Comparison of ENCODE assay signal across 16 mouse cellular contexts in the genomic region with DNA sequence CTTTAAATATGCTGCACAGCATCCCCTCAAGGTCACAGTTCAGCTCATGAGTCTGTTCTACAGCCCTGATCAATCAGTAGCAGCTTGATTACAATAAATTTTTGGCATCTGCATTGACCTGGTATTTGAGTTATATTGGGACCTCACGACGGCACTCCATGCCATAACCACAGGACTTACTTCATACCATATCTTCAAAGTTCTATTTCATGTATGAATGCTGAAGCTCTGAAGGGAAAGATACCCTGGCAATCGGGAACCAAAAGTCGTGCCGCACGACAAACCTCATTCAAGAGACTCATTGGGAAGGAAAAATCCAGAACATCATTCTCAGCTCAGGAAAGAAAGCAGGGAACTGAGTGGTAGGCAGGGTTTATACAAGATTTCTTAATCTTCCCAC. TPM values are rescaled to one million over a fixed set of nuclear protein-coding genes. Genes with fewer than 3 reads are reported as not detected.
DNase-seq lines count a peak whose midpoint lies in the region; ATAC-seq lines count a peak whose summit lies in the region.
"Had no signal": no experiment of that assay in that cellular context is flagged by ENCODE, and none has a peak within 500 bp of the region (broad histone marks: within the 10 kb centered on the region; RNA-seq: fewer than 3 reads in every experiment).

No protein-coding gene starts in this region.

- H3K4me3 ChIP-seq in hindbrain, embryonic 12.5 days, result no peak overlapping the region
- no peak overlapping the region for H3K4me3 ChIP-seq in hindbrain, embryonic 16.5 days (ENCODE audit: low read length)
- peak overlapping the region; percentile 76; the same call in 1 of the 2 replicates for H3K4me3 ChIP-seq in midbrain, embryonic 15.5 days
- no peak overlapping the region for H3K4me3 ChIP-seq in midbrain, embryonic 11.5 days (ENCODE audit: low read depth, low read length)
- no peak overlapping the region for H3K4me3 ChIP-seq in macrophage (ENCODE audit: inconsistent target)
- H3K4me3 ChIP-seq: myocyte had no signal

- peaks cover 17% of the 10 kb centered on the region for H3K36me3 ChIP-seq in hindbrain, embryonic 12.5 days
- H3K36me3 ChIP-seq in hindbrain, embryonic 16.5 days (ENCODE audit: control insufficient read depth, insufficient read depth, low read length), result peaks cover 14% of the 10 kb centered on the region
- peaks cover 15% of the 10 kb centered on the region for H3K36me3 ChIP-seq in midbrain, embryonic 15.5 days (replicated peaks)
- peaks cover 8% of the 10 kb centered on the region; the same call in 1 of the 2 replicates for H3K36me3 ChIP-seq in midbrain, embryonic 11.5 days (ENCODE audit: control insufficient read depth, insufficient read depth, low read length)
- peaks cover 16% of the 10 kb centered on the region for H3K36me3 ChIP-seq in macrophage (ENCODE audit: inconsistent target)

- no peak overlapping the region for H3K27ac ChIP-seq in hindbrain, embryonic 12.5 days
- H3K27ac ChIP-seq in hindbrain, embryonic 16.5 days (ENCODE audit: low read depth, low read length), result no peak overlapping the region; the same call in 1 of the 2 replicates
- H3K27ac ChIP-seq in midbrain, embryonic 15.5 days, result peak overlapping the region; percentile 93
- no peak overlapping the region for H3K27ac ChIP-seq in midbrain, embryonic 11.5 days (ENCODE audit: low read depth, low read length)
- peak overlapping the region; percentile 88 for H3K27ac ChIP-seq in macrophage

- H3K4me1 ChIP-seq in hindbrain, embryonic 12.5 days, result peaks cover 16% of the 10 kb centered on the region
- peaks cover 21% of the 10 kb centered on the region for H3K4me1 ChIP-seq in hindbrain, embryonic 16.5 days (ENCODE audit: control insufficient read depth, insufficient read depth, low read depth, low read length)
- H3K4me1 ChIP-seq in midbrain, embryonic 15.5 days, result peaks cover 33% of the 10 kb centered on the region
- H3K4me1 ChIP-seq in midbrain, embryonic 11.5 days (ENCODE audit: control insufficient read depth, insufficient read depth, low read length), result peaks cover 17% of the 10 kb centered on the region

- 92% methylated on average over 6 of the region's 6 CpGs for WGBS in hindbrain, embryonic 12.5 days
- WGBS in hindbrain, embryonic 16.5 days, result 98% methylated on average over 6 of the region's 6 CpGs
- 96% methylated on average over 6 of the region's 6 CpGs for WGBS in midbrain, embryonic 15.5 days
- WGBS in midbrain, embryonic 11.5 days, result 95% methylated on average over 6 of the region's 6 CpGs
- WGBS in macrophage (ENCODE audit: missing documents), result 98% methylated on average over 6 of the region's 6 CpGs

- H3K9me3 ChIP-seq in hindbrain, embryonic 12.5 days (replicated peaks), result no peaks in the 10 kb centered on the region
- no peaks in the 10 kb centered on the region for H3K9me3 ChIP-seq in hindbrain, embryonic 16.5 days (ENCODE audit: control insufficient read depth, low read length)
- 0 out of 2 replicates have a peak, but pooled peaks cover 3% of the 10 kb centered on the region for H3K9me3 ChIP-seq in midbrain, embryonic 15.5 days
- H3K9me3 ChIP-seq in midbrain, embryonic 11.5 days (ENCODE audit: control insufficient read depth, low read length), result no peaks in the 10 kb centered on the region
- H3K9me3 ChIP-seq: heart, embryonic 12.5 days; stomach, embryonic 15.5 days had no signal

- no peak for ATAC-seq in hindbrain, embryonic 12.5 days (ENCODE audit: low FRiP score)
- ATAC-seq in hindbrain, embryonic 16.5 days, result no peak
- no peak for ATAC-seq in midbrain, embryonic 15.5 days (replicated peaks)
- ATAC-seq in midbrain, embryonic 11.5 days (ENCODE audit: low FRiP score), result no peak

- no peaks in the 10 kb centered on the region for H3K27me3 ChIP-seq in hindbrain, embryonic 12.5 days
- no peaks in the 10 kb centered on the region for H3K27me3 ChIP-seq in hindbrain, embryonic 16.5 days (replicated peaks; ENCODE audit: control insufficient read depth, insufficient read depth, low read length)
- no peaks in the 10 kb centered on the region for H3K27me3 ChIP-seq in midbrain, embryonic 15.5 days (replicated peaks)
- H3K27me3 ChIP-seq in midbrain, embryonic 11.5 days (ENCODE audit: control insufficient read depth, insufficient read depth, low read length), result no peaks in the 10 kb centered on the region
- H3K27me3 ChIP-seq: heart, embryonic 12.5 days; stomach, embryonic 15.5 days had no signal

- H3K79me2 ChIP-seq in macrophage (ENCODE audit: inconsistent target), result peaks cover 35% of the 10 kb centered on the region

- 0 out of 2 replicates have a peak overlapping the region, but pooled peaks have one; percentile 79 for H3K4me2 ChIP-seq in hindbrain, embryonic 12.5 days (replicated peaks)
- H3K4me2 ChIP-seq in hindbrain, embryonic 16.5 days (ENCODE audit: low read length), result no peak overlapping the region
- peak overlapping the region; percentile 64 for H3K4me2 ChIP-seq in midbrain, embryonic 15.5 days
- no peak overlapping the region for H3K4me2 ChIP-seq in midbrain, embryonic 11.5 days

- DNase-seq in cerebellum, adult 11-12 months, result peak; percentile 32
- no peak for DNase-seq in cerebellum, postnatal 4 days (ENCODE audit: low spot score in 2 of 2)
- DNase-seq in midbrain, embryonic 11.5 days (ENCODE audit: low spot score, missing footprints), result no peak
- no peak for DNase-seq in adrenal gland, postnatal 14 days
- DNase-seq: gastrocnemius, postnatal 14 days; kidney, postnatal 25 days; thymus, postnatal 4 days had no signal

- no peak overlapping the region for H3K9ac ChIP-seq in hindbrain, embryonic 12.5 days
- no peak overlapping the region for H3K9ac ChIP-seq in hindbrain, embryonic 16.5 days (ENCODE audit: low read depth, low read length)
- no peak overlapping the region for H3K9ac ChIP-seq in midbrain, embryonic 15.5 days
- H3K9ac ChIP-seq in midbrain, embryonic 11.5 days (ENCODE audit: low read length), result no peak overlapping the region

RNA-seq across cellular contexts. Expression of a gene that starts 1.4 kb away (rescaled TPM):
- polyA plus RNA-seq in hindbrain, embryonic 12.5 days (2016; fragmentation: Nextera tagmentation; extraction: Ambion mirVana), result 54.4 and 56.7 TPM in 2 replicates
- polyA plus RNA-seq in hindbrain, embryonic 16.5 days (2015; fragmentation: Nextera tagmentation; extraction: Ambion mirVana), result 40.6 and 47.5 TPM in 2 replicates
- polyA plus RNA-seq in midbrain, embryonic 15.5 days (2015; fragmentation: Nextera tagmentation; extraction: Ambion mirVana), result 55.8 and 61.4 TPM in 2 replicates
- 27.2 and 32.1 TPM in 2 replicates for polyA plus RNA-seq in midbrain, embryonic 11.5 days (2014; fragmentation: Nextera tagmentation; extraction: Ambion mirVana)
- 1,000 to 10,000 TPM in 10 of 26 experiments, 100 to 1,000 TPM in 16; 250 to 1,889 (median 705) TPM for total RNA-seq in macrophage (2018; cell fraction: chromatin; rRNA removed)
- 100 to 1,000 TPM in 7 of 26 experiments, 10 to 100 TPM in 19; 32.9 to 187 (median 57.1) TPM for total RNA-seq in macrophage (2018; cell fraction: cytosol; rRNA removed)
- 1,000 to 10,000 TPM in 3 of 26 experiments, 100 to 1,000 TPM in 23; 138 to 1,215 (median 590) TPM for total RNA-seq in macrophage (2018; cell fraction: nucleus; rRNA removed)
- polyA plus RNA-seq in macrophage (2018), result 33.4 to 51.2 TPM (median 45.8 TPM) in 3 replicates
- total RNA-seq in adrenal gland, postnatal 14 days (2021), result 19.3 and 20.5 TPM in 2 replicates

RNA-seq across cellular contexts. Expression of a gene that starts 24.6 kb away (rescaled TPM):
- polyA plus RNA-seq in hindbrain, embryonic 12.5 days (2016; fragmentation: Nextera tagmentation; extraction: Ambion mirVana), result not detected in 2 replicates
- polyA plus RNA-seq in hindbrain, embryonic 16.5 days (2015; fragmentation: Nextera tagmentation; extraction: Ambion mirVana), result not detected in 2 replicates
- not detected in 2 replicates for polyA plus RNA-seq in midbrain, embryonic 15.5 days (2015; fragmentation: Nextera tagmentation; extraction: Ambion mirVana)
- not detected in 2 replicates for polyA plus RNA-seq in midbrain, embryonic 11.5 days (2014; fragmentation: Nextera tagmentation; extraction: Ambion mirVana)
- 100 to 1,000 TPM in 6 of 26 experiments, 10 to 100 TPM in 17, 1 to 10 TPM in 3; 2.9 to 231 (median 39.7) TPM for total RNA-seq in macrophage (2018; cell fraction: chromatin; rRNA removed)
- 10 to 100 TPM in 13 of 26 experiments, 1 to 10 TPM in 13; 1.5 to 51.7 (median 10.1) TPM for total RNA-seq in macrophage (2018; cell fraction: cytosol; rRNA removed)
- total RNA-seq in macrophage (2018; cell fraction: nucleus; rRNA removed), result 100 to 1,000 TPM in 9 of 26 experiments, 10 to 100 TPM in 14, 1 to 10 TPM in 3; 6.1 to 325 (median 76.0) TPM
- 2.8 to 7.3 TPM (median 3.5 TPM) in 3 replicates for polyA plus RNA-seq in macrophage (2018)
- total RNA-seq in adrenal gland, postnatal 14 days (2021), result 0.11 and 0.26 TPM in 2 replicates
- total RNA-seq: gastrocnemius, postnatal 14 days; layer of hippocampus, postnatal 14 days; left cerebral cortex, postnatal 25 days had no signal
- polyA plus RNA-seq: heart, embryonic 12.5 days; myocyte had no signal

Comparison
In these comparisons a context has a peak if more than half of its experiments do, and no peak if none do; other contexts are left out.
1. H3K27ac ChIP-seq: peak in midbrain, embryonic 15.5 days (single experiment) and macrophage (single experiment); none in hindbrain, embryonic 12.5 days (single experiment), hindbrain, embryonic 16.5 days (single experiment) and midbrain, embryonic 11.5 days (single experiment).
2. H3K4me2 ChIP-seq: peak in hindbrain, embryonic 12.5 days (single experiment) and midbrain, embryonic 15.5 days (single experiment); none in hindbrain, embryonic 16.5 days (single experiment) and midbrain, embryonic 11.5 days (single experiment).